Mouse (Mus musculus): Measurements from ENCODE around the gene D8Ertd738e. TPM values are rescaled to one million over a fixed set of nuclear protein-coding genes. Genes with fewer than 3 reads are reported as not detected.

The D8Ertd738e gene
- polyA plus RNA-seq, 1 experiment = 149 TPM

GRCm38 (mm10) chr8:84273968-84274367, 24.4 kb upstream of the D8Ertd738e start:
- no peak overlapping the region for H3K4me3 ChIP-seq (replicated peaks; ENCODE audit: extremely low read depth, low read depth, low read length)
- TF ChIP-seq POLR2A (IDR thresholded peaks at IDR 0.05; ENCODE audit: borderline replicate concordance, extremely low read depth, low read depth, low read length) (no peak), CTCF (IDR thresholded peaks at IDR 0.05; ENCODE audit: insufficient read depth, low read length) (no peak)
- H3K4me1 ChIP-seq (ENCODE audit: control insufficient read depth, insufficient read depth, low read length) = no peaks in the 10 kb centered on the region; the same call in 1 of the 2 replicates
- 69% methylated on average over 3 of the region's 3 CpGs for WGBS
- DNase-seq = no peak

GRCm38 (mm10) chr8:84272302-84272701, 22.8 kb upstream of the D8Ertd738e start:
- 78% methylated on average over 4 of the region's 4 CpGs for WGBS
- TF ChIP-seq CTCF (IDR thresholded peaks at IDR 0.05; ENCODE audit: insufficient read depth, low read length) = no peak
- TF ChIP-seq POLR2A (IDR thresholded peaks at IDR 0.05; ENCODE audit: borderline replicate concordance, extremely low read depth, low read depth, low read length) = no peak
- DNase-seq = no peak

GRCm38 (mm10) chr8:84269950-84270773, 20.6 kb upstream of the D8Ertd738e start, which contains the start of gene Ccdc130:
Gene Ccdc130 (minus strand): TSS chr8:84270380.
- Histone ChIP-seq H3K4me3 (replicated peaks; ENCODE audit: extremely low read depth, low read depth, low read length) (peak within 1 kb of the TSS; percentile 91), H3K4me1 (ENCODE audit: control insufficient read depth, insufficient read depth, low read length) (no peaks in the 10 kb centered on the region; the same call in 1 of the 2 replicates)
- peak; percentile 97 for DNase-seq
- peak; percentile 95 for TF ChIP-seq POLR2A (IDR thresholded peaks at IDR 0.05; ENCODE audit: borderline replicate concordance, extremely low read depth, low read depth, low read length)
- TF ChIP-seq CTCF (IDR thresholded peaks at IDR 0.05; ENCODE audit: insufficient read depth, low read length) = no peak
- WGBS = under 1% methylated on average over 44 of the region's 44 CpGs

More at GRCm38 (mm10) chr8:84272302-84272701, 22.8 kb upstream of the D8Ertd738e start:
- Histone ChIP-seq H3K4me3 (replicated peaks; ENCODE audit: extremely low read depth, low read depth, low read length) (no peak overlapping the region), H3K4me1 (ENCODE audit: control insufficient read depth, insufficient read depth, low read length) (no peaks in the 10 kb centered on the region; the same call in 1 of the 2 replicates)

- H3K4me3 ChIP-seq (replicated peaks; ENCODE audit: extremely low read depth, low read depth, low read length) = no peak overlapping the region
- peaks cover 7% of the 10 kb centered on the region; the same call in 1 of the 2 replicates for H3K4me1 ChIP-seq (ENCODE audit: control insufficient read depth, insufficient read depth, low read length)
- TF ChIP-seq POLR2A (IDR thresholded peaks at IDR 0.05; ENCODE audit: borderline replicate concordance, extremely low read depth, low read depth, low read length) (no peak), CTCF (IDR thresholded peaks at IDR 0.05; ENCODE audit: insufficient read depth, low read length) (no peak)
- DNase-seq = no peak
- WGBS = 94% methylated on average over 4 of the region's 4 CpGs
Measured at GRCm38 (mm10) chr8:84261098-84261497, 11.6 kb upstream of the D8Ertd738e start.

- WGBS = under 1% methylated on average over 64 of the region's 64 CpGs
- H3K4me3 ChIP-seq (replicated peaks; ENCODE audit: extremely low read depth, low read depth, low read length) = peak within 1 kb of the TSS; percentile 94
- TF ChIP-seq CTCF (IDR thresholded peaks at IDR 0.05; ENCODE audit: insufficient read depth, low read length) (no peak), POLR2A (IDR thresholded peaks at IDR 0.05; ENCODE audit: borderline replicate concordance, extremely low read depth, low read depth, low read length) (peak; percentile 72; the same call in 1 of the 2 replicates)
- H3K4me1 ChIP-seq (ENCODE audit: control insufficient read depth, insufficient read depth, low read length) = peaks cover 9% of the 10 kb centered on the region; the same call in 1 of the 2 replicates
- peak; percentile 75 for DNase-seq
Measured at GRCm38 (mm10) chr8:84256822-84257610, 7.5 kb upstream of the D8Ertd738e start, which contains the start of gene Mri1. Gene Mri1 (minus strand): TSS chr8:84257326.

GRCm38 (mm10) chr8:84256458-84256821, 6.9 kb upstream of the D8Ertd738e start:
- no peak for DNase-seq
- WGBS = 10% methylated on average over 6 of the region's 6 CpGs

GRCm38 (mm10) chr8:84255858-84256257, 6.3 kb upstream of the D8Ertd738e start:
- WGBS = 85% methylated on average over 3 of the region's 3 CpGs
- DNase-seq = no peak
- peaks cover 9% of the 10 kb centered on the region; the same call in 1 of the 2 replicates for H3K4me1 ChIP-seq (ENCODE audit: control insufficient read depth, insufficient read depth, low read length)
- TF ChIP-seq CTCF (IDR thresholded peaks at IDR 0.05; ENCODE audit: insufficient read depth, low read length) = no peak
- no peak for TF ChIP-seq POLR2A (IDR thresholded peaks at IDR 0.05; ENCODE audit: borderline replicate concordance, extremely low read depth, low read depth, low read length)
- H3K4me3 ChIP-seq (replicated peaks; ENCODE audit: extremely low read depth, low read depth, low read length) = peak overlapping the region; percentile 2

More at GRCm38 (mm10) chr8:84256458-84256821, 6.9 kb upstream of the D8Ertd738e start:
- TF ChIP-seq CTCF (IDR thresholded peaks at IDR 0.05; ENCODE audit: insufficient read depth, low read length) (no peak), POLR2A (IDR thresholded peaks at IDR 0.05; ENCODE audit: borderline replicate concordance, extremely low read depth, low read depth, low read length) (peak; percentile 2; the same call in 1 of the 2 replicates)
- peaks cover 9% of the 10 kb centered on the region; the same call in 1 of the 2 replicates for H3K4me1 ChIP-seq (ENCODE audit: control insufficient read depth, insufficient read depth, low read length)
- peak overlapping the region; percentile 94 for H3K4me3 ChIP-seq (replicated peaks; ENCODE audit: extremely low read depth, low read depth, low read length)

- 45% methylated on average over 2 of the region's 2 CpGs for WGBS
- DNase-seq = no peak
- no peak overlapping the region for H3K4me3 ChIP-seq (replicated peaks; ENCODE audit: extremely low read depth, low read depth, low read length)
- TF ChIP-seq POLR2A (IDR thresholded peaks at IDR 0.05; ENCODE audit: borderline replicate concordance, extremely low read depth, low read depth, low read length) = no peak
- H3K4me1 ChIP-seq (ENCODE audit: control insufficient read depth, insufficient read depth, low read length) = no peaks in the 10 kb centered on the region
Measured at GRCm38 (mm10) chr8:84241821-84242220, 7.7 kb downstream of the D8Ertd738e start.

- 0 out of 2 replicates have a peak, but pooled peaks cover under 1% of the 10 kb centered on the region for H3K4me1 ChIP-seq (ENCODE audit: control insufficient read depth, insufficient read depth, low read length)
- 57% methylated on average over 6 of the region's 6 CpGs for WGBS
- DNase-seq = no peak
- no peak for TF ChIP-seq CTCF (IDR thresholded peaks at IDR 0.05; ENCODE audit: insufficient read depth, low read length)
- TF ChIP-seq POLR2A (IDR thresholded peaks at IDR 0.05; ENCODE audit: borderline replicate concordance, extremely low read depth, low read depth, low read length) = no peak
- no peak overlapping the region for H3K4me3 ChIP-seq (replicated peaks; ENCODE audit: extremely low read depth, low read depth, low read length)
Measured at GRCm38 (mm10) chr8:84241167-84241566, 8.4 kb downstream of the D8Ertd738e start.
